Mouse (Mus musculus) liver, embryonic 12.5 days (tissue): Measurements from ENCODE around the gene Cntnap5b. TPM values are rescaled to one million over a fixed set of nuclear protein-coding genes. Genes with fewer than 3 reads are reported as not detected.
"Not testable (repeated sequence)": the region's sequence is repeated elsewhere in the genome, so short reads cannot be mapped to it uniquely, and the experiment has no call there.

Experiments
- ATAC-seq: fragments of 200-750 bp; cut with Nextera tagmentation; 2 replicates; pipeline ENCODE4 v1.8.0; 2017; ENCODE audit warnings: moderate number of reproducible peaks, mild to moderate bottlenecking, moderate library complexity
- H3K27ac ChIP-seq: fragments of 300-500 bp; sonication (generic); 2 replicates; pipeline ENCODE4 v1.5.1; 2016; ENCODE audit warnings: mild to moderate bottlenecking
- H3K27me3 ChIP-seq: fragments of 300-500 bp; sonication (generic); replicated peaks from 2 replicates; pipeline ENCODE4 v1.6.1; 2016; ENCODE audit warnings: mild to moderate bottlenecking, moderate library complexity
- H3K36me3 ChIP-seq: fragments of 300-500 bp; sonication (generic); 2 replicates; pipeline ENCODE4 v1.6.1; 2016; ENCODE audit warnings: mild to moderate bottlenecking, moderate library complexity
- H3K4me1 ChIP-seq: fragments of 300-500 bp; sonication (generic); 2 replicates; pipeline ENCODE4 v1.6.1; 2016
- H3K4me2 ChIP-seq: fragments of 300-500 bp; sonication (generic); 2 replicates; pipeline ENCODE4 v1.6.1; 2016; ENCODE audit warnings: mild to moderate bottlenecking, moderate library complexity
- H3K4me3 ChIP-seq: fragments of 300-500 bp; sonication (generic); 2 replicates; pipeline ENCODE4 v1.5.1; 2016; ENCODE audit warnings: mild to moderate bottlenecking, moderate library complexity
- H3K9ac ChIP-seq: fragments of 300-500 bp; sonication (generic); 2 replicates; pipeline ENCODE4 v1.6.1; 2016; ENCODE audit warnings: mild to moderate bottlenecking, moderate library complexity
- H3K9me3 ChIP-seq: fragments of 300-500 bp; sonication (generic); replicated peaks from 2 replicates; pipeline ENCODE4 v1.6.1; 2016; ENCODE audit warnings: mild to moderate bottlenecking, moderate library complexity
- WGBS: fragments of 180-500 bp; shearing (Covaris S2); methylation state at CpG from one replicate; pipeline ENCODE4 v1.1.7; 2016; ENCODE audit not compliant: insufficient replicate concordance; 5-methylcytosine and 5-hydroxymethylcytosine counted together
- polyA plus RNA-seq: library from polyadenylated mRNA; unstranded; fragments of >200 nt; fragmentation: Nextera tagmentation; extraction: Ambion mirVana; gene quantifications from 2 replicates; pipeline ENCODE4 v1.2.1, GENCODE M21; 2016

The Cntnap5b gene
- polyA plus RNA-seq, 1 experiment from 2014 or later, result not detected

DNA sequence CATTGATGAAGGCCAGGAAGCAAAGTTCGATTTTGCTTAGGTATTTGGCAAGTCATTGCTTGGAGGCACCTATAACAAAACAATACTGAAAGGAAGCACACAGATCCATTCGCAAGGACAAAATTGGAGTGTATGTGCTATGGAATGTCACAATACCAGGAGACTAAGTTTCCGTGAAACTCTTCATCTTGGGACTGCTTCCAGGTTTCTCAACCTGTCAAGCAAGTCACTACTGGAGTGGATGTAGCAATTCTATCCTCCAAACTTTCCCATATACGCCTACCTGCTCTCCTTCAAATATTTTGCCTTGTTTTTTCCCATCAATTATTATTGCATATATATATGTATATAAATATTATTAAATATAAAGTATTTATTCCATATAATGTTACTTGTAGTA lies 228.7 kb downstream of the Cntnap5b start:
- not testable (repeated sequence) for H3K4me2 ChIP-seq, H3K27me3 ChIP-seq, ATAC-seq, H3K4me3 ChIP-seq, H3K36me3 ChIP-seq, H3K4me1 ChIP-seq, H3K9ac ChIP-seq, H3K27ac ChIP-seq, H3K9me3 ChIP-seq
- WGBS, result 72% methylated on average over 4 of the region's 4 CpGs

DNA sequence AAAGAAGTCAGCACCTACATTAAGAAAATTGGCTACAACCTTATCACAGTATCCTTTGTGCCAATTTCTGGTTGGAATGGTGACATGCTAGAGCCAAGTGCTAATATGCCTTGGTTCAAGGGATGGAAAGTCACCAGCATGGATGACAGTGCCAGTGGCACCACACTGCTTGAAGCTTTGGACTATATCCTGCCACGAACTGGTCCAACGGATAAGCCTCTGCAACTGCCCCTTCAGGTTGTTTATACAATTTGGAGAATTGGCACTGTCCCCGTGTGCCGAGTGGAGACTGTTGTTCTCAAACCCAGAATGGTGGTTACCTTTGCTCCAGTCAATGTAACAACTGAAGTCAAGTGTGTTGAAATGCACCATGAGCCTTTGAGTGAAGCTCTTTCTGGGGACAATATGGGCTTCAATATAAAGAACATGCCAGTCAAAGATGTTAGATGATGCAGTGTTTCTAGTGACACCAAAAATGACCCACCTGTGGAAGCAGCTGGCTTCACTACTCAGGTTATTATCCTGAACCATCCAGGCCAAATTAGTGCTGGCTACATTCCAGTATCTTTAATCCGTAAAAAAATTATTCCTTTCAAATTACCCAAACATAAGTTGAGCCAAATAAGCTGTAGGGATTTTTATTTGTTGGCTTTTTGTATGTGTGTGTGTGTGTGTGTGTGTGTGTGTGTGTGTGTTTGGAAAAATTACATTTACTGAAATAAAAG lies 233.6 kb downstream of the Cntnap5b start:
- Histone ChIP-seq H3K4me3 (no peak overlapping the region), H3K27me3 (no peaks in the 10 kb centered on the region), H3K4me2 (no peak overlapping the region), H3K9ac (no peak overlapping the region), H3K27ac (no peak overlapping the region), H3K36me3 (no peaks in the 10 kb centered on the region), H3K4me1 (no peaks in the 10 kb centered on the region), H3K9me3 (no peaks in the 10 kb centered on the region)
- 67% methylated on average over 5 of the region's 5 CpGs for WGBS
- no peak for ATAC-seq

DNA sequence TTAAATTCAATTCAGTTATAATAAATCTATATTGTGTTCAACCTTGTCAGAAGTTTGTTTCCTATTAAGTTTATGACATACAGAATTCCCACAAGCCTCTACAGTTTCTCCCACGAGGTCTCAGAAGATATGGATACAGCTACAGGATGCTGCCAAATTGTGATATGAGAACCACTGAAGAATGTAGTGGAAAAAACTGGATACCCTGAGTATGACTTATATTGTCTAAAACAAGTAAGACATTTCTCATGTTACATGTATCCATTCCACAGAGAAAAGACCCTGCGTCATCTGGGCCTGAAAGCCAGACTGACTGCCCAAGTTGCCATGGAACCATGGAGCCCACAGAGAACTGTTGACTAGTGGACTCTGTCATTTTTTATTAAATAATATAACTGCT lies 269.2 kb downstream of the Cntnap5b start:
- no peak overlapping the region for H3K9ac ChIP-seq
- H3K4me1 ChIP-seq, result no peaks in the 10 kb centered on the region
- no peak overlapping the region for H3K4me3 ChIP-seq
- no peaks in the 10 kb centered on the region for H3K36me3 ChIP-seq
- H3K27ac ChIP-seq, result no peak overlapping the region
- H3K9me3 ChIP-seq, result no peaks in the 10 kb centered on the region
- no peak for ATAC-seq
- no peaks in the 10 kb centered on the region for H3K27me3 ChIP-seq
- no peak overlapping the region for H3K4me2 ChIP-seq
- WGBS, result 51% methylated on average over 2 of the region's 2 CpGs

DNA sequence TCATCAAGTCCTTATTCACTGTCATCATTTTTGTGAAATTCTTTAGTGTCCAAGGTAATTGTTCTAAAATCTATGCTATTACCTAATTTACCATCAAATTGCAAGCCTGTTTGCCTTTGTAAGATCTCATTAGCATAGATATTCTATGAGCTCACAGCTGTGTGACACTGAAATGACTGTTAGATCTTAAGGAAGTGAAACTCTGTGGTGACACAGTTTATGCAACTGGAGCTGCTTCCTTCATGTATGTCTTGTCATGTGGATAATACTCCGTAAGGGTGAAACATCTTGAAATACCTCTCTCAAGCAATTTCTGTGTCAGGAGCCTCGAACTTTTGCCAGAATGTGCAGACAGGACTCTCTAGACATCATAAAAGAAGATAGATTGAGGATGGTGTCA lies 307.2 kb downstream of the Cntnap5b start:
- H3K27ac ChIP-seq, result no peak overlapping the region
- no peaks in the 10 kb centered on the region for H3K4me1 ChIP-seq
- H3K27me3 ChIP-seq, result no peaks in the 10 kb centered on the region
- ATAC-seq, result no peak
- no peaks in the 10 kb centered on the region for H3K9me3 ChIP-seq
- no peaks in the 10 kb centered on the region for H3K36me3 ChIP-seq
- no peak overlapping the region for H3K9ac ChIP-seq
- no peak overlapping the region for H3K4me3 ChIP-seq
- 43% methylated on average over 2 of the region's 2 CpGs for WGBS
- no peak overlapping the region for H3K4me2 ChIP-seq

DNA sequence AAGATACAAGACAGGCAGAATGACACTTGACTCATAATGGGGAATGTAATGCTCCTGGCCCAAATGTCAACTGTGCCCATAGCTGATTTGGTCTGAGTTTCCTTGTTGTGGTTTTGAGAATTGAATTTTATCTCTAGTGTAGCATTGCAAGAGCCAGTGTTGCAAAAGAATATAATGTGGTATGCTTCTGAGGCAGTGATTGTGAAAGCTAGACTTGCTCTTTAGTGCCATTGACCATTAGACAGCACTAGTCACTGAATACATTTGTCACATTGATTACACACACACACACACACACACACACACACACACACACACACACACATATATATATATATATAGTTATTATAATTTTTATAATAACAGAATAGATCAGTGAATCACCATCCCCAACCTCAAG lies 328.0 kb downstream of the Cntnap5b start:
- ATAC-seq, result no peak
- H3K9me3 ChIP-seq, result no peaks in the 10 kb centered on the region
- no peaks in the 10 kb centered on the region for H3K36me3 ChIP-seq
- H3K27me3 ChIP-seq, result no peaks in the 10 kb centered on the region
- H3K4me1 ChIP-seq, result no peaks in the 10 kb centered on the region
- H3K27ac ChIP-seq, result no peak overlapping the region
- no peak overlapping the region for H3K9ac ChIP-seq
- no peak overlapping the region for H3K4me3 ChIP-seq
- H3K4me2 ChIP-seq, result no peak overlapping the region

DNA sequence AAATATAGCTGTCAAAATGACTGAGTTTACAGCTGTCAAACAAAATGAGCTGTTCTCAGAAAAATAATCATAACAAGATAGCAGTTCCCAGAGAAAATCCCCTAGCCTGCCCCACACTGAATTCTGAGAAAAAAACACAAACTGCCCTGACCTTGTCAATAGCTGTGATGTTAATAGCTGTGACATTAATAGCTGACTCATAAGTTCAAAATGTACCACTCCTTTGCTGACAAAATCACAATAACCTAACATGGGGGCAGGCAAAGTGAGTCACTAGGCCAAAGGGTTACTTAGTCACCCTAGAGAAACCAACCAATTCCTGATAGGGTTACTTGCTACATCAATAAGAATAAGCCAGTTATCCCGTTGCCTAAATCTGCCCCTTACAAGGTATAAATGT lies 328.5 kb downstream of the Cntnap5b start:
- H3K4me1 ChIP-seq, result no peaks in the 10 kb centered on the region
- no peak overlapping the region for H3K27ac ChIP-seq
- H3K27me3 ChIP-seq, result no peaks in the 10 kb centered on the region
- H3K4me2 ChIP-seq, result no peak overlapping the region
- no peak overlapping the region for H3K9ac ChIP-seq
- H3K9me3 ChIP-seq, result no peaks in the 10 kb centered on the region
- ATAC-seq, result no peak
- 59% methylated on average over 1 of the region's 1 CpGs for WGBS
- no peaks in the 10 kb centered on the region for H3K36me3 ChIP-seq
- H3K4me3 ChIP-seq, result no peak overlapping the region

DNA sequence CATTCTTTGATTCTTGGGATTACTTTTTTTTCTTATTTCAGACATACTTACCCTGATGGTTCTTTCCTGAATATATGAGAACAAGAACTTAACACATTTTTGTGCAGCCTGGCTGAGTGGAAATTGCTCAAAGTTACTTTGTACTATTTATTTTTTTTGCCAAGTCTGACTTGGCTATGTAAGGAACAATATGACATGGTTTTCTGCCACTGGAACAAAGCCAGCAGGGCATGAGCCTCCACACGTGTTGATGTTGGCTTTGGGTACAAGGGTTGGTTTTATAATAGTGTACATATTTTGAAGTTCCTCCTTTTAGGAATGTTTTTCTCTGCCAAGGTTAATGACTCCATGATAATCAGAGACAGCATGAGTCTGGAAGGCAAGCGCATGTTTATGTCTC lies 331.8 kb downstream of the Cntnap5b start:
- no peaks in the 10 kb centered on the region for H3K36me3 ChIP-seq
- H3K9ac ChIP-seq, result no peak overlapping the region
- H3K4me3 ChIP-seq, result no peak overlapping the region
- H3K27me3 ChIP-seq, result no peaks in the 10 kb centered on the region
- no peak for ATAC-seq
- no peak overlapping the region for H3K4me2 ChIP-seq
- H3K27ac ChIP-seq, result no peak overlapping the region
- WGBS, result 63% methylated on average over 2 of the region's 2 CpGs
- H3K9me3 ChIP-seq, result no peaks in the 10 kb centered on the region
- H3K4me1 ChIP-seq, result no peaks in the 10 kb centered on the region

DNA sequence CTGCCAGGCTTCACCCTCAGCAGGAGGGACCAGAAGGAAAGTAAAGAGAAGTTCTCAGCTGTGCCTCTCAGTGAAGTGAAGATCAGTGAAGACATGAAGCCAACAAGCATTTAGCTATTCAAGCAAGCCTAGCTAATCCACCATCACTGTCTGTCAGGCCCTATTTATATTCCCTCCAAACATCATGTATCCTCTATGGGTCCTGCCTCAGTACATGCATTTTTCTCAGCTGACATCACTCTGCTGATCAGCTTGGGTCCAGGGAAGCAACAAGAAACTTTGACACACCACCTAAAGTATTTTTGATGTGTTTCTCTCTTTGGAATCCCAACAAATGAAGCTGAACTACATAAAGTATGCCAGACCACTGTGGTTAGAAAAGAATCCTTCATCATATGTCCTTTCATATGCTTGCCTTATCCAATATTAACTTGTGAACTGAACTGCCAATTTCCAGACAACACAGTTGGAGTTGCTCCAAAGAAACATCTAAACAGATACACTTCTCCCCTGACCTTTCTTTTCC lies 349.9 kb downstream of the Cntnap5b start:
- no peak overlapping the region for H3K4me2 ChIP-seq
- no peak for ATAC-seq
- H3K9me3 ChIP-seq, result no peaks in the 10 kb centered on the region
- H3K4me3 ChIP-seq, result no peak overlapping the region
- H3K27me3 ChIP-seq, result no peaks in the 10 kb centered on the region
- H3K9ac ChIP-seq, result no peak overlapping the region
- H3K27ac ChIP-seq, result no peak overlapping the region
- H3K36me3 ChIP-seq, result no peaks in the 10 kb centered on the region
- H3K4me1 ChIP-seq, result no peaks in the 10 kb centered on the region

DNA sequence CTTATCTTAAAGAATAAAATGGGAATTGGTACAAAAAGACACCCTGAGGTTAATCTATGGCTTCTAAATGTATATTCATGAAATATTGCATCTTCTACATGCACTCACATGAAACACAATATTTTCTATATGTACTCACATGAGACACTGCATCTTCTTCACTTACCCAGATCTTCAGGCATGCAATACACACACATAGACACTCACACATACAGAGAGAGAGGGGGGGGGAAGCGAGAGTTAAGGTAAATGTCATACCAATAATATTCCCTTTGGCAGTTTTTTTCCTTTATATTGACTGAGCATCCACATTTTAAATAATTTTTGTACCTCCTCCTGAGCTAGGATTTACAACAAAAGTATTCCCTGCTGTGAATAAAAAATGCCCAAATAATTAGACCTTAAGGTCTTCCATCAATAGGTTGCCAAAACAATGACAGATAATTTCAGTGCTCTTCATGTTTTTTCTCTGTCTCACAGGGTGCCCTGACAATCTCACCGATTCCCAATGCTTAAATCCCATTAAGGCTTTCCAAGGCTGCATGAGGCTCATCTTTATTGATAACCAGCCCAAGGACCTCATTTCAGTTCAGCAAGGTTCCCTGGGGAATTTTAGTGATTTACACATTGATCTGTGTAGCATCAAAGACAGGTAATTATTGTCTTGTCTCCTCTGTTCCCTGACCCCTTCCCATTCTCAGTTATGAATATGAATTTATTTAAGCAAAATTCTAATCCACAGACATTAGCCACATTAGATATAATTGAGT lies 391.2 kb downstream of the Cntnap5b start:
- Histone ChIP-seq H3K36me3 (no peaks in the 10 kb centered on the region), H3K4me2 (no peak overlapping the region), H3K9ac (no peak overlapping the region), H3K4me3 (no peak overlapping the region), H3K27me3 (no peaks in the 10 kb centered on the region), H3K27ac (no peak overlapping the region), H3K4me1 (no peaks in the 10 kb centered on the region), H3K9me3 (no peaks in the 10 kb centered on the region)
- no peak for ATAC-seq
- WGBS, result 43% methylated on average over 2 of the region's 2 CpGs

DNA sequence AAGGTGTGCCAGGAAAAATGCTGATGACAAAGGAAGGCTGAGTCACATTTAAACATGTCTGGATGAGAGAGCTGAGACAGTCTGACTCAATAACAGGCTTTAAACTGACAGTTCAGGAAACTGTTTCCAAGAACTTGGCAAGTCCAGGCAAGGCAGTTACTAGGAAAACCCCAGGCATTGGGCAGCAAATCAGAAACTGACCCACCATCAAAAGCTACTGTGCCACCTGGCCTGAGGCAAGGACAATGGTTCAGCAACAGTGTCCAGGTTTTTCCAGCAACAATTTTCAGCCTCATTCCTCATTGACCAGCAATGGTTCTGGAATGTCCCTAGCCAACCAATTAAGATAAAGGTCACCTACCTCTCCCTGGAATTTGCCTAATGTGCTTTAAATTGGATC lies 399.0 kb downstream of the Cntnap5b start:
- H3K9ac ChIP-seq, result no peak overlapping the region
- H3K4me1 ChIP-seq, result no peaks in the 10 kb centered on the region
- no peak overlapping the region for H3K4me3 ChIP-seq
- no peak overlapping the region for H3K4me2 ChIP-seq
- H3K27ac ChIP-seq, result no peak overlapping the region
- ATAC-seq, result no peak
- no peaks in the 10 kb centered on the region for H3K9me3 ChIP-seq
- no peaks in the 10 kb centered on the region for H3K27me3 ChIP-seq
- H3K36me3 ChIP-seq, result no peaks in the 10 kb centered on the region

DNA sequence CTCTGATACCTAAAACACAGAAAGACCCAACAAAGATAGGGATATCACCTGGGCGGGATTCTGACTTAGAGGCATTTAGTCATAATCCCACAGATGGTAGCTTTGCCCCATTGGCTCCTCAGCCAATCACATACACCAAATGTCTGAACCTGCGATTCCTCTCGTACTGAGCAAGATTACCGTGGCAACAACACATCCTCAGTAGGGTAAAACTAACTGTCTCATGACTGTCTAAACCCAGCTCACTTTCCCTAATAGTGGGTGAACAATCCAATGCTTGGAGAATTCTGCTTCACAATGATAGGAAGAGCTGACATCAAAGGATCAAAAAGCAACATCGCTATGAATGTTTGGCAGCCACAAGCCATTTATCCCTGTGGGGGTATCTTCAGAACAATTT lies 407.5 kb downstream of the Cntnap5b start:
- no peaks in the 10 kb centered on the region for H3K9me3 ChIP-seq
- H3K4me3 ChIP-seq, result no peak overlapping the region
- no peak overlapping the region for H3K27ac ChIP-seq
- H3K4me1 ChIP-seq, result no peaks in the 10 kb centered on the region
- ATAC-seq, result peak; percentile 100
- H3K4me2 ChIP-seq, result no peak overlapping the region
- H3K9ac ChIP-seq, result no peak overlapping the region
- no peaks in the 10 kb centered on the region for H3K36me3 ChIP-seq
- 71% methylated on average over 5 of the region's 5 CpGs for WGBS
- H3K27me3 ChIP-seq, result no peaks in the 10 kb centered on the region

DNA sequence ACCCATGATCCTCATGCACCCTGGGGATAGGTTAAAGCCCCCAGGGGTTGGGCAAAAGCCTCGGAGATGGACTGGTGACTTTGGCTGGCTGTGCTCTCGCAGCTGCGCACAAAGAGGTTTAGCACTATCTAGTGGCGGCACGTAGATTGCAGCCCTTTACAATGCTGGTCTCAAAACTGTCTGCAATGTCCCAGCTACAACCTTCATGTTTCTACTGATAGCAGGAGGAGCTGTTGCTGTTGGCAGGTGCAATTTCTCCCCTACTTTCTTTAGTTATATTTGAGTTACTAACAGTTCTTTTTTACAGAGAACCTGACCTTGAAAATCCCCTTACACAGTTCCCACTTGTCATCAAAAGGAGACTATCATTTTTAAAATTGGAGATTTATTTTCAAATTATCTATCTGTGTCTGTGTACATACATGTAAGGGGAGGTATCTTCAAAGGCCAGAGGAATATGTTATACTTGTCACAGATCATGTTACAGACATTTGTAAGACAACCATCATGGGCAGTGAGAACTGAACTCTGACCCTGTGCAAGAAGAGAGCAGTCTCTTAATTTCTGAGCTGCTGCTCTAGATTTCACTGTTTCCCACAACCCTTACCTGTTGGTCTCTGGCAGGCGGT lies 459.5 kb downstream of the Cntnap5b start:
- Histone ChIP-seq H3K27ac (no peak overlapping the region), H3K4me3 (no peak overlapping the region), H3K27me3 (no peaks in the 10 kb centered on the region), H3K9ac (no peak overlapping the region), H3K36me3 (no peaks in the 10 kb centered on the region), H3K4me1 (no peaks in the 10 kb centered on the region), H3K4me2 (no peak overlapping the region), H3K9me3 (no peaks in the 10 kb centered on the region)
- no peak for ATAC-seq
- 9% methylated on average over 5 of the region's 6 CpGs for WGBS
